Mouse (Mus musculus) natural killer cell, adult 2 months (primary cell): ENCODE results near the gene Tmc3.

Source experiments
- DNase-seq, 2 experiments: peaks; one replicate each; pipeline ENCODE4 v3.0.0; 2022; ENCODE audit warnings: low spot score in 2 of 2

Gene Tmc3

GRCm38 (mm10) chr7:83667936-83668645 is 83.4 kb downstream of the Tmc3 start:
- DNase-seq: no peak

DNA sequence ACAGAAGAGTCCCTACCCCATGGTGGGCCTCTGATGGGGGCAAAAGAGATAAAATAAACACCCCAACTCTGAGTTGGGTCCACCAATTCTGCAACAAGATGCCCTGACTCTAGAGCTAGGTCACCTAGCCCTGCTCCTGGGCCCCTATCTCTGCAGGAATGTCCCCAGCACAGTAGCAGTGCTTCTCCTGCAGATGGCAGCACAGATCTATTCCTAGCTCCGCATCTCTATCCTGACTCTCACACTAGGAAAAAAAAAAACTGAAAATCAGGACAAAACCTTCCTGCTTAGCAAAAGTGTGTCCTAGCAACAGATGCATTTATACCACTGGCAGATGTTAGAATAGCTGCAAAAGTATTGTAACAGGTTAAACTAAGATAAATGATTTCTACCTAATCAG is 84.0 kb downstream of the Tmc3 start:
- DNase-seq: no peak

- DNase-seq: no peak
Measured at GRCm38 (mm10) chr7:83671573-83671972, 86.8 kb downstream of the Tmc3 start.
